Mouse (Mus musculus): ENCODE measurements around the gene Zc3hc1. TPM values are rescaled to one million over a fixed set of nuclear protein-coding genes. Genes with fewer than 3 reads are reported as not detected.
A peak's percentile ranks its signal among the peaks of the same experiment; 100 is the strongest.

The Zc3hc1 gene
- polyA plus RNA-seq, 2 experiments = 41.5 to 64.6 TPM

DNA sequence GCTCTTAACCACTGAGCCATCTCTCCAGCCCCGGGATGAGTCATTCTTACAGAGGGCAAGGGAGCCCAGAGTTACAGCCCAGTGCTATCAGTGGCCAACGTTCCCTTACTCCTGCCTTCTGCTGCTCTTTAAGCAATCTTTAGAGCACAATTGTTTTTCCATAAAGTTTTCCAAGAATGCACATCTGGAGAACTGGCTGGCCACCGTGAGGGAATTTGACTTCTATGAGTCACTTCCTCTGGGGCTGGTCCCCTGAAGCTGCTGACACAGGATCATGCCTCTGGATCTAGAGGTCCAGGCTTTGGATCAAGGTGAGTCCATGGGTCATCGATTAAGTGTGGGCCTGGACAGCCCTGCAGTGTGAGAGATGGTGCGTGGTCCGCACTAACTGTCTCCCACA, 46.8 kb downstream of the Zc3hc1 start:
- H3K4me3 ChIP-seq (replicated peaks; ENCODE audit: low read length) = no peak overlapping the region
- peak overlapping the region; percentile 53; the same call in 1 of the 2 replicates for H3K27ac ChIP-seq (replicated peaks; ENCODE audit: low read depth, low read length)
- WGBS = 61% methylated on average over 6 of the region's 6 CpGs
- no peak overlapping the region for H3K9ac ChIP-seq (ENCODE audit: low read depth, low read length, severe bottlenecking)
- ATAC-seq (ENCODE audit: low FRiP score, low read depth) (no peak; the same call in 1 of the 2 replicates), DNase-seq (ENCODE audit: low spot score) (peak; percentile 76)
- TF ChIP-seq POLR2A (IDR thresholded peaks at IDR 0.05; ENCODE audit: borderline replicate concordance, extremely low read depth, insufficient read depth, insufficient read length) = no peak
- H3K27me3 ChIP-seq (ENCODE audit: control insufficient read depth, insufficient read depth, low read length) = no peaks in the 10 kb centered on the region
- H3K4me2 ChIP-seq (replicated peaks; ENCODE audit: low read depth, low read length, severe bottlenecking) = no peak overlapping the region
- no peaks in the 10 kb centered on the region for H3K9me3 ChIP-seq (ENCODE audit: control insufficient read depth, low read length)
- H3K4me1 ChIP-seq (ENCODE audit: control insufficient read depth, insufficient read depth, low read length) = no peaks in the 10 kb centered on the region
- no peaks in the 10 kb centered on the region for H3K36me3 ChIP-seq (ENCODE audit: control insufficient read depth, insufficient read depth, low read length)

DNA sequence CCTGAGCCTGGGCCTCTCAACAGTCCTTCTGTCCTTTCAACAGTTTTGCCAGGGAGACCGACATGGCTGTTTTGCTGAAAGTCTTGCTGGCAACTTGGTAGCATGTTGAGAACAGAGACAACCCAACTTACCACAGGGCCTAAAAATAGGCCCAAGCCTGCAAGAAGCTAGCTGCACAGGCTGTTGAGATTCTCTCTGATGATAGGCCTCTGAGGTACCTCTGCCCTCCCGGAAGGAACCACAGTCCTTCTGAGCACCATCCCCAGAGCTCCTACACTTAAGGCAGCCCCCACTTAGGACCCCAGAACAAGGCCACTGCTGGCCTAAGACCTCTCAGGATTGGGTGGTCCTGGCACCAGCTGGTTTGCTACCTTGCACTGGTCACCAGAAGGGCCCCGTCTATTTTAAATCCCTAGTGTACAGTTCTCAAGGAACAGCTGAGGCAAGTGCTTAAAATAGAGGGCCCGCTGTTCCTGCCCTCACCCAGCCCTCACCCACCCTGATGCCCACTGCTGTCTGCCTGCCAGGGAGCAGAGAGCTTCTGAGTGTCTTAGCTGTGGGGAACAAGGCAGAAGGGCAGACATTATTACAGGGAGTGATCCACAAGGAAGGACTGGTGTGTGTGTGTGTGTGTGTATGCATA, 50.5 kb downstream of the Zc3hc1 start:
- H3K9ac ChIP-seq (ENCODE audit: low read depth, low read length, severe bottlenecking) = no peak overlapping the region
- H3K4me2 ChIP-seq (replicated peaks; ENCODE audit: low read depth, low read length, severe bottlenecking) = no peak overlapping the region
- no peak for DNase-seq (ENCODE audit: low spot score)
- no peaks in the 10 kb centered on the region for H3K27me3 ChIP-seq (ENCODE audit: control insufficient read depth, insufficient read depth, low read length)
- 81% methylated on average over 4 of the region's 4 CpGs for WGBS
- no peak for ATAC-seq (ENCODE audit: low FRiP score, low read depth)
- no peaks in the 10 kb centered on the region for H3K36me3 ChIP-seq (ENCODE audit: control insufficient read depth, insufficient read depth, low read length)
- H3K4me1 ChIP-seq (ENCODE audit: control insufficient read depth, insufficient read depth, low read length) = no peaks in the 10 kb centered on the region
- no peak for TF ChIP-seq POLR2A (IDR thresholded peaks at IDR 0.05; ENCODE audit: borderline replicate concordance, extremely low read depth, insufficient read depth, insufficient read length)
- no peak overlapping the region for H3K4me3 ChIP-seq (replicated peaks; ENCODE audit: low read length)
- H3K9me3 ChIP-seq (ENCODE audit: control insufficient read depth, low read length) = no peaks in the 10 kb centered on the region
- no peak overlapping the region for H3K27ac ChIP-seq (replicated peaks; ENCODE audit: low read depth, low read length)

DNA sequence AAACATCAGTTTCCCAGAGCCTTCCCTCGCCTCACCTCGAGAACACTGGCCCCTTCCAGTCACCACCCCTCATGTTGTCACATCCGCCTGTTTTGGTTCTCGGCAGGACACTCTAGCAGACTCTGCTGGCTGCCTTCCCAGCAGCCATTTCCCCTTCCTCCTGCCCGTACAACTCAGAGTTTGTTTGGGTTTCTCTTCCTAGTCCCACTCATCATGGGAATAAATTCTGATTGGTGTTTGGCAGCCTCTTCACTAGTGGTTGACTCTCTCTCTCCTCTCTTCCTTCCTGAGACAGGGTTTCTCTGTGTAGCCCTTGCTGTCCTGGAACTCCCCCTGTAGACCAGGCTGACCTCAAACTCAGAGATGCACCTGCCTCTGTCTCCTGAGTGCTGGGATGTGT, 53.9 kb downstream of the Zc3hc1 start:
- no peak; the same call in 1 of the 2 replicates for ATAC-seq (ENCODE audit: low FRiP score, low read depth)
- DNase-seq (ENCODE audit: low spot score) = peak; percentile 73
- Histone ChIP-seq H3K36me3 (ENCODE audit: control insufficient read depth, insufficient read depth, low read length) (no peaks in the 10 kb centered on the region), H3K4me2 (replicated peaks; ENCODE audit: low read depth, low read length, severe bottlenecking) (0 out of 2 replicates have a peak overlapping the region, but pooled peaks have one; percentile 2), H3K9ac (ENCODE audit: low read depth, low read length, severe bottlenecking) (no peak overlapping the region), H3K27me3 (ENCODE audit: control insufficient read depth, insufficient read depth, low read length) (no peaks in the 10 kb centered on the region), H3K9me3 (ENCODE audit: control insufficient read depth, low read length) (no peaks in the 10 kb centered on the region), H3K4me3 (replicated peaks; ENCODE audit: low read length) (no peak overlapping the region), H3K4me1 (ENCODE audit: control insufficient read depth, insufficient read depth, low read length) (no peaks in the 10 kb centered on the region), H3K27ac (replicated peaks; ENCODE audit: low read depth, low read length) (0 out of 2 replicates have a peak overlapping the region, but pooled peaks have one; percentile 19)
- no peak for TF ChIP-seq POLR2A (IDR thresholded peaks at IDR 0.05; ENCODE audit: borderline replicate concordance, extremely low read depth, insufficient read depth, insufficient read length)
- WGBS = 20% methylated on average over 5 of the region's 5 CpGs

DNA sequence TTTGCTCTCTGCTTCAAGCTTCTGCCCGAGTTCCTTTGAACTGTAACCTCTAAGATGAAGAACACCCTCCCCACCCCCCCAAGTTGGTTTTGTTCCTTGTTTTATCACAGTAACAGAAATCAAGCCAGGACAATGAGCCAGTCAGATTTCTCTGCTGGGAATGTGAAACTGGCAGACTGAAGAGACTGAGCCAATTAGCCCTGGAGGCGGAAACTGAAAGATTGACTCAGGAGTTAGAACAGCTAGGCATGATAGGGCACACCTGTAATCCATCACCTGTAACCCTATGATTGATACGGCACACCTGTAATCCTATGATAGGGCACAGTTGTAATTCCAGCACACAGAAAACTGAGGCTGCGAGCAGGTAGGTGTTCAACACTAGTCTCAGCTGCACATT, 58.6 kb downstream of the Zc3hc1 start:
- H3K4me3 ChIP-seq (replicated peaks; ENCODE audit: low read length) = no peak overlapping the region
- no peak for DNase-seq (ENCODE audit: low spot score)
- H3K27ac ChIP-seq (replicated peaks; ENCODE audit: low read depth, low read length) = no peak overlapping the region
- H3K36me3 ChIP-seq (ENCODE audit: control insufficient read depth, insufficient read depth, low read length) = no peaks in the 10 kb centered on the region
- no peak for TF ChIP-seq POLR2A (IDR thresholded peaks at IDR 0.05; ENCODE audit: borderline replicate concordance, extremely low read depth, insufficient read depth, insufficient read length)
- no peaks in the 10 kb centered on the region for H3K27me3 ChIP-seq (ENCODE audit: control insufficient read depth, insufficient read depth, low read length)
- no peaks in the 10 kb centered on the region for H3K9me3 ChIP-seq (ENCODE audit: control insufficient read depth, low read length)
- H3K4me1 ChIP-seq (ENCODE audit: control insufficient read depth, insufficient read depth, low read length) = no peaks in the 10 kb centered on the region
- H3K4me2 ChIP-seq (replicated peaks; ENCODE audit: low read depth, low read length, severe bottlenecking) = no peak overlapping the region
- no peak for ATAC-seq (ENCODE audit: low FRiP score, low read depth)
- no peak overlapping the region for H3K9ac ChIP-seq (ENCODE audit: low read depth, low read length, severe bottlenecking)
- WGBS = 62% methylated on average over 4 of the region's 4 CpGs

DNA sequence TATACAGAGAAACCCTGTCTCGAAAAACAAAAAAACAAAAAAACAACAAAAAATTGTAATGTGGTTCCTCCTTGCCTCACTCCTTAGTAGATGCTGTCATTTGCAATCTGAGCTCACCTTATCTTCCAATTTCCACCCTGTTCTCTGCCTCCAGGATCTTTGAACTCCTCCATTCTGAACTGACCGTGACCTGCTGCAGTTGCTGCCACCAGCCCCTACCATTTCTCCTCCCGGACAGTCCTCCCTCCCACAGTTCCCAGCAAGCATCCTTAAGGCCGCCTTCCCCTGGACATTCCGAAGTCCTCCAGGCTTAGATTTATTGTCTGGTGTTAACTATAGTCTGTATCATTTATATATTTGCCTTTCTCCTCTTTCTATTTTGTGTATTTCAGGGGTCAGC, 60.1 kb downstream of the Zc3hc1 start:
- no peaks in the 10 kb centered on the region for H3K36me3 ChIP-seq (ENCODE audit: control insufficient read depth, insufficient read depth, low read length)
- no peak overlapping the region for H3K4me3 ChIP-seq (replicated peaks; ENCODE audit: low read length)
- 76% methylated on average over 5 of the region's 5 CpGs for WGBS
- no peak overlapping the region for H3K4me2 ChIP-seq (replicated peaks; ENCODE audit: low read depth, low read length, severe bottlenecking)
- no peaks in the 10 kb centered on the region for H3K9me3 ChIP-seq (ENCODE audit: control insufficient read depth, low read length)
- ATAC-seq (ENCODE audit: low FRiP score, low read depth) (no peak), DNase-seq (ENCODE audit: low spot score) (no peak)
- H3K27me3 ChIP-seq (ENCODE audit: control insufficient read depth, insufficient read depth, low read length) = no peaks in the 10 kb centered on the region
- H3K27ac ChIP-seq (replicated peaks; ENCODE audit: low read depth, low read length) = no peak overlapping the region
- no peak overlapping the region for H3K9ac ChIP-seq (ENCODE audit: low read depth, low read length, severe bottlenecking)
- TF ChIP-seq POLR2A (IDR thresholded peaks at IDR 0.05; ENCODE audit: borderline replicate concordance, extremely low read depth, insufficient read depth, insufficient read length) = no peak
- no peaks in the 10 kb centered on the region for H3K4me1 ChIP-seq (ENCODE audit: control insufficient read depth, insufficient read depth, low read length)
